Mouse (Mus musculus): ENCODE measurements at regions not wholly inside any gene's neighbourhood (a gene's known extent, or its start where the extent isn't known, plus 50 kb on each side); places are given as distances from the start of the nearest gene placed in this dataset.
A peak's percentile ranks its signal among the peaks of the same experiment; 100 is the strongest.

DNA sequence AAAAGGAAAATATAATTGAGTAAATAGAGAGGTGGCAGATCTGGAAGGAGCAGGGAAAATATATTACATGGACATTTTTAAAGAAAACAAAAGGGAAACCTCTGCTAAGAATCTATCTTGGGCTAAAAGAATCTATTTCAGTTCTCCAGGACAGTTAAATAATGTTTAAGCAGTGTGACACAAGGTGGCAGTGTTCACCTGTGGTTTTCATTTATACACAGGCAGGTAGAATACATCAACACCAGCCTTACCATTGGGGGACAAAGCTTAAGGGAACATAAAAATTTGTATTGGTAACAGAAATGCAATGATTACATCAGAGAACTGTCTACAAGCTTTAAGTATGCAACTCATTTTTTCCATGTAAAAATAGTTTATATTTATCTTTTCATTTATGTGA lies 78.2 kb upstream of the Cldn34d start:
- DNase-seq = peak; percentile 2 to 34
